Mouse (Mus musculus): ENCODE data around the gene Peli2. TPM values are rescaled to one million over a fixed set of nuclear protein-coding genes. Genes with fewer than 3 reads are reported as not detected.
A peak's percentile ranks its signal among the peaks of the same experiment; 100 is the strongest.

The Peli2 gene
- polyA plus RNA-seq, 1 experiment, result 9.0 TPM

DNA sequence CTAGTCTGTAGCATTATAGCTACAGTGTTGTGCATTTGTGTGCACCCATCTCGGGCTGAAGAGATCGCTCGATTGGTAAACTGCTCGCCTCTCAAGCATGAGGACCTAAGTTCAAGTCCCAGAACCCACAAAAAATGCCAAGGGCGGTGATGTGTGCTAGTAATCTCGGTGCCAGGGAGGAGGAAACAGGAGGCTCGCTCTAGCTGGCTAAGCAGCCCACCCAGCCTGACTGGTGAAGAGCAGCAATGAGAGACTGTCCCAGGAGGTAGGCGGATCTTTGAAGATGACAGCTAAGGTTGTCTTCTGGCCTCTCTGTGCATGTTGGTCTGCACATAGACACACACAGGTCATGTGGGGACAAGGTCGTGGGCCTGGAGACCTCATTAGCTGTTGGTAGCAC lies 129.3 kb downstream of the Peli2 start:
- no peak for TF ChIP-seq POLR2A (IDR thresholded peaks at IDR 0.05; ENCODE audit: low read depth, low read length)
- TF ChIP-seq CTCF (IDR thresholded peaks at IDR 0.05; ENCODE audit: borderline replicate concordance, insufficient read depth, low read length), result no peak
- H3K27ac ChIP-seq (ENCODE audit: insufficient read depth, low read length), result no peak overlapping the region
- 0 out of 2 replicates have a peak, but pooled peaks cover 2% of the 10 kb centered on the region for H3K4me1 ChIP-seq (ENCODE audit: control insufficient read depth, insufficient read depth, low read length)
- no peak overlapping the region for H3K4me3 ChIP-seq (ENCODE audit: insufficient read depth, low read length)

DNA sequence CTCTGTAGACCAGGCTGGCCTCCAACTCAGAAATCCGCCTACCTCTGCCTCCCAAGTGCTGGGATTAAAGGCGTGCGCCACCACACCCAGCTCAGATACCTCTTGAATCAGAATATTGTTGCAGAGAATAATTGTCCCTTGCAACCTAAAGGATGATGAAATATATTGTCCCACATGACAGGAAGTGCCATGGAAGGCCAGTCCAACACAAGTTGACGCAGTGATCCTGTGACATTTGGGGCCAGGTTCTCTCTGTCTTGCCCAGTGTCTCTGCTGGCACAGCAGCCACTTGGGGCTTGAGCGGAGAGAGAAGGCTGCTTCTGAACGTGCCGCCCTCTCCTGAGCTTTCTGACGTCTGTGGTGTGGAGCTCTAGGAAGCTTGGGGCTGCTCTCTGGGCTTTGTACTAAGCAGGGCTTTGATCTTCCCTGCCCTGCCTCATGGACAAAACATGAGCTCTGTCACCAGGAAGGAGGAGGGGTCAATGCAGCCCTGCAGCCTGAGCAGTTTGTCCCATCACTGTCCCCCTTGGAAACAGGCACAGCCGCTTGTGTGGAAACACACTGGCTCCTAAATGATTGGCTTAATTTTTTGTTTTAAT lies 130.9 kb downstream of the Peli2 start:
- Histone ChIP-seq H3K4me3 (ENCODE audit: insufficient read depth, low read length) (no peak overlapping the region), H3K4me1 (ENCODE audit: control insufficient read depth, insufficient read depth, low read length) (no peaks in the 10 kb centered on the region), H3K27ac (ENCODE audit: insufficient read depth, low read length) (no peak overlapping the region)
- no peak for TF ChIP-seq POLR2A (IDR thresholded peaks at IDR 0.05; ENCODE audit: low read depth, low read length)
- no peak for TF ChIP-seq CTCF (IDR thresholded peaks at IDR 0.05; ENCODE audit: borderline replicate concordance, insufficient read depth, low read length)

- TF ChIP-seq CTCF (IDR thresholded peaks at IDR 0.05; ENCODE audit: borderline replicate concordance, insufficient read depth, low read length), result no peak
- TF ChIP-seq POLR2A (IDR thresholded peaks at IDR 0.05; ENCODE audit: low read depth, low read length), result no peak
- Histone ChIP-seq H3K4me1 (ENCODE audit: control insufficient read depth, insufficient read depth, low read length) (no peaks in the 10 kb centered on the region), H3K27ac (ENCODE audit: insufficient read depth, low read length) (no peak overlapping the region), H3K4me3 (ENCODE audit: insufficient read depth, low read length) (no peak overlapping the region)
Measured at GRCm38 (mm10) chr14:48253183-48253582, 132.6 kb downstream of the Peli2 start.

- TF ChIP-seq CTCF (IDR thresholded peaks at IDR 0.05; ENCODE audit: borderline replicate concordance, insufficient read depth, low read length) (no peak), POLR2A (IDR thresholded peaks at IDR 0.05; ENCODE audit: low read depth, low read length) (no peak)
- no peaks in the 10 kb centered on the region for H3K4me1 ChIP-seq (ENCODE audit: control insufficient read depth, insufficient read depth, low read length)
- no peak overlapping the region for H3K4me3 ChIP-seq (ENCODE audit: insufficient read depth, low read length)
- no peak overlapping the region for H3K27ac ChIP-seq (ENCODE audit: insufficient read depth, low read length)
Measured at GRCm38 (mm10) chr14:48254696-48255095, 134.1 kb downstream of the Peli2 start.

- Histone ChIP-seq H3K27ac (ENCODE audit: insufficient read depth, low read length) (no peak overlapping the region), H3K4me1 (ENCODE audit: control insufficient read depth, insufficient read depth, low read length) (no peaks in the 10 kb centered on the region), H3K4me3 (ENCODE audit: insufficient read depth, low read length) (no peak overlapping the region)
- TF ChIP-seq POLR2A (IDR thresholded peaks at IDR 0.05; ENCODE audit: low read depth, low read length) (no peak), CTCF (IDR thresholded peaks at IDR 0.05; ENCODE audit: borderline replicate concordance, insufficient read depth, low read length) (no peak)
Measured at GRCm38 (mm10) chr14:48255290-48255689, 134.7 kb downstream of the Peli2 start.

DNA sequence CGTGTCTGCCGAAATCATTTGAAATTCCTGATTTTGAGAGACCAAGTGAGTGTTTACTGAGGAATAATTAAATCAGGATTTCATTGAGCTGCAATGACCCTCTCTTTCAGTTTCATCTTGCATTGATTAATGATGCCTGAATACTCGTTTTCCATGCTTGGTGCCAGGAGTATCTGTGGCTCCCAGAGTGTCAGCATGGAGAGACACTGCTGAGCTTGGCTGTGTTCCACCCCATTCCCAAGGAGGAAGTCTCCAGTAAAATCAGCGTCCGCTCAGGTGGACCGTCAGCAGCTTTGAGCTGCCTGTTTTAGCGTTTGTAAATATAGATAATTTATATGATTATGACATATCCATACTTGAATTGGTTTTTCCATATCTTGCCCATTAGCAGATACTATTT lies 137.1 kb downstream of the Peli2 start:
- H3K27ac ChIP-seq (ENCODE audit: insufficient read depth, low read length), result no peak overlapping the region
- no peaks in the 10 kb centered on the region for H3K4me1 ChIP-seq (ENCODE audit: control insufficient read depth, insufficient read depth, low read length)
- TF ChIP-seq CTCF (IDR thresholded peaks at IDR 0.05; ENCODE audit: borderline replicate concordance, insufficient read depth, low read length), result no peak
- TF ChIP-seq POLR2A (IDR thresholded peaks at IDR 0.05; ENCODE audit: low read depth, low read length), result no peak
- H3K4me3 ChIP-seq (ENCODE audit: insufficient read depth, low read length), result no peak overlapping the region

DNA sequence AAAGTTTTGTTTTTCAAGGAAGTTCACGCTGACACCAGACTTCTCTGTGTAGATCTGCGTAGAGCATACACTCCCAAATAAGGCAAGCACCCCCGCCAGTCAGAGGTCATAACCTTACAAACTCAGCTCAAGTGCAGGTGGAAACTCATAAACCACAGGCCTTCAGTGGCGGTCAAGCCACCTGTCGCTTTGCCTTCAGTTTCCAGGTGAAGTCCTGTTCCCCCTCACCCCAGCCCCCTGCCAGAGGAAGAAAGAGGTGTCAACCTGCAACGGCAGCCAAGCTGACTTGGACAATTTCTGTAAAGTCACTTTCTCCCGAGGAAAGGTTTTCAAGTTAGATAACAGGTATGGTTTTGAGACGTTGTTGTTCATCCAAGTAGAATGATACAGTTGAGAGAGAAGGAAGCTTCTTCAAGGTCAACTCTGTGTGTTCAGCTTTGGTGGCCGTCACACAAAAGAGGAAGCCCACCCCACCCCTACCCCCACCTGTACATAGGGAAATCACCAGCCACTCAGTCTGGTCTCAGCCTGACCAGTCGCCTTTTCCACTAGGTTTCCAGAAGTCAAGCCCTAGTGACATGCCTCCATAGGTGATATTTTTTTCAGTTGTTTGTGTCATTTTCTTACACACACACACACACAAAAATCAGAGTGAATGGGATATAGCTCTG lies 138.2 kb downstream of the Peli2 start:
- Histone ChIP-seq H3K27ac (ENCODE audit: insufficient read depth, low read length) (no peak overlapping the region), H3K4me1 (ENCODE audit: control insufficient read depth, insufficient read depth, low read length) (no peaks in the 10 kb centered on the region), H3K4me3 (ENCODE audit: insufficient read depth, low read length) (no peak overlapping the region)
- TF ChIP-seq POLR2A (IDR thresholded peaks at IDR 0.05; ENCODE audit: low read depth, low read length) (no peak), CTCF (IDR thresholded peaks at IDR 0.05; ENCODE audit: borderline replicate concordance, insufficient read depth, low read length) (no peak)

GRCm38 (mm10) chr14:48263146-48263545 lies 142.5 kb downstream of the Peli2 start:
- H3K4me1 ChIP-seq (ENCODE audit: control insufficient read depth, insufficient read depth, low read length), result no peaks in the 10 kb centered on the region
- H3K27ac ChIP-seq (ENCODE audit: insufficient read depth, low read length), result no peak overlapping the region
- no peak overlapping the region for H3K4me3 ChIP-seq (ENCODE audit: insufficient read depth, low read length)
- TF ChIP-seq CTCF (IDR thresholded peaks at IDR 0.05; ENCODE audit: borderline replicate concordance, insufficient read depth, low read length), result no peak
- no peak for TF ChIP-seq POLR2A (IDR thresholded peaks at IDR 0.05; ENCODE audit: low read depth, low read length)

GRCm38 (mm10) chr14:48266710-48267109 lies 146.1 kb downstream of the Peli2 start:
- no peaks in the 10 kb centered on the region for H3K4me1 ChIP-seq (ENCODE audit: control insufficient read depth, insufficient read depth, low read length)
- no peak for TF ChIP-seq CTCF (IDR thresholded peaks at IDR 0.05; ENCODE audit: borderline replicate concordance, insufficient read depth, low read length)
- TF ChIP-seq POLR2A (IDR thresholded peaks at IDR 0.05; ENCODE audit: low read depth, low read length), result no peak
- H3K4me3 ChIP-seq (ENCODE audit: insufficient read depth, low read length), result no peak overlapping the region
- no peak overlapping the region for H3K27ac ChIP-seq (ENCODE audit: insufficient read depth, low read length)

GRCm38 (mm10) chr14:48278291-48278690 lies 157.7 kb downstream of the Peli2 start:
- Histone ChIP-seq H3K27ac (ENCODE audit: insufficient read depth, low read length) (peak overlapping the region; percentile 28), H3K4me3 (ENCODE audit: insufficient read depth, low read length) (no peak overlapping the region), H3K4me1 (ENCODE audit: control insufficient read depth, insufficient read depth, low read length) (0 out of 2 replicates have a peak, but pooled peaks cover 4% of the 10 kb centered on the region)
- no peak for TF ChIP-seq CTCF (IDR thresholded peaks at IDR 0.05; ENCODE audit: borderline replicate concordance, insufficient read depth, low read length)
- no peak for TF ChIP-seq POLR2A (IDR thresholded peaks at IDR 0.05; ENCODE audit: low read depth, low read length)
